Mouse (Mus musculus) lung, embryonic 14.5 days (tissue): ENCODE measurements around the gene Adamts2. TPM values are rescaled to one million over a fixed set of nuclear protein-coding genes. Genes with fewer than 3 reads are reported as not detected.

ENCODE experiments used
- ATAC-seq: fragments of 200-750 bp; cut with Nextera tagmentation; 2 replicates; pipeline ENCODE4 v1.8.0; 2017; ENCODE audit warnings: mild to moderate bottlenecking, moderate TSS enrichment, moderate library complexity; ENCODE audit not compliant: insufficient read depth
- DNase-seq: peaks from one replicate; pipeline ENCODE4 v3.0.0-alpha.2; 2015
- H3K27ac ChIP-seq: fragments of 300-500 bp; sonication (generic); 2 replicates; pipeline ENCODE4 v1.5.1; 2014; ENCODE audit warnings: low read depth, mild to moderate bottlenecking, moderate library complexity
- H3K27me3 ChIP-seq: fragments of 300-500 bp; sonication (generic); 2 replicates; pipeline ENCODE4 v1.6.1; 2014; ENCODE audit warnings: low read length, control low read depth; ENCODE audit not compliant: insufficient read depth
- H3K36me3 ChIP-seq: fragments of 300-500 bp; sonication (generic); 2 replicates; pipeline ENCODE4 v1.6.1; 2014; ENCODE audit warnings: control low read depth; ENCODE audit not compliant: insufficient read depth
- H3K4me1 ChIP-seq: fragments of 300-500 bp; sonication (generic); 2 replicates; pipeline ENCODE4 v1.6.1; 2014; ENCODE audit warnings: antibody characterized with exemption, control low read depth; ENCODE audit not compliant: insufficient read depth
- H3K4me2 ChIP-seq: fragments of 300-500 bp; sonication (generic); 2 replicates; pipeline ENCODE4 v1.6.1; 2014; ENCODE audit warnings: mild to moderate bottlenecking
- H3K4me3 ChIP-seq: fragments of 300-500 bp; sonication (generic); 2 replicates; pipeline ENCODE4 v1.5.1; 2014; ENCODE audit warnings: low read depth, low read length
- H3K9ac ChIP-seq: fragments of 300-500 bp; sonication (generic); 2 replicates; pipeline ENCODE4 v1.6.1; 2014
- H3K9me3 ChIP-seq: fragments of 300-500 bp; sonication (generic); 2 replicates; pipeline ENCODE4 v1.6.1; 2016; ENCODE audit warnings: low read depth, low read length, control low read depth
- CTCF ChIP-seq: IDR thresholded peaks from 2 replicates; pipeline ENCODE4 v1.5.1; 2016; ENCODE audit warnings: antibody characterized with exemption, low read depth
- WGBS: fragments of 180-500 bp; shearing (Covaris S2); extraction: QIAGEN DNeasy Blood & Tissue Kit; methylation state at CpG from one replicate; pipeline ENCODE4 v1.1.7; 2014; 5-methylcytosine and 5-hydroxymethylcytosine counted together
- polyA plus RNA-seq: library from polyadenylated mRNA; unstranded; fragments of >200 nt; fragmentation: Nextera tagmentation; extraction: Ambion mirVana; gene quantifications from 2 replicates; pipeline ENCODE4 v1.2.1, GENCODE M21; 2014

Adamts2 gene
- polyA plus RNA-seq, 1 experiment from 2014 or later, result 10.9 TPM

DNA sequence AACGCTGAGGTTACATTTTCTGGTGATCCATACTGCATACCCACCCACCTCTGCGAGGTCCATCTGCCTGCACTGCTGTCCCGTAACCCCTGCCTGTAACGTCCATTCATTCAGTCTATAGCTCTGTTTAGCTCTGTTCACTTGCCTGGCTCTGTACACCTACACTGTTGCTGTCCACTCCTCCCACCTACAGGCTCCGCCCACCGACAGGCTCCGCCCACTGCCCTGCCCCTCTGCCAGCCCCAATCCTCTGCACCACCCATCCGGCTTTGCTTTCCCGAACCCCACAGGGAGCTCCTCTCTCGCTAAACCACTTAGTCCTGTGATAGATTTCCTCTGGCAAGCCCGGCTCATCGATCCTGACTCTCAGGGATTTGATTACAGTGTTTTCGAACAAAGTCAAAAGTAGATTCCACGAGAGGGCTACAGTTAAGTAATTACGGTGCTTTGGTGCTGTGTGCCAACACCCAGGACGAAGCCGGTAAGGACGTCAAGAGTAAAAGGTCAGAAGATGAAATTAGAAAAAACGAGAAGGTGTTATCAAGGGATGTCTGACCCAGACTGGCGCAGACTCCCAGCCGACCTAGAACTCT, 111.8 kb downstream of the Adamts2 start:
- ATAC-seq (peak; percentile 55; the same call in 1 of the 2 replicates), DNase-seq (peak; percentile 25)
- Histone ChIP-seq H3K4me1 (peaks cover 11% of the 10 kb centered on the region; the same call in 1 of the 2 replicates), H3K27me3 (no peaks in the 10 kb centered on the region), H3K4me2 (0 out of 2 replicates have a peak overlapping the region, but pooled peaks have one; percentile 13), H3K9ac (no peak overlapping the region), H3K36me3 (no peaks in the 10 kb centered on the region), H3K4me3 (no peak overlapping the region), H3K27ac (no peak overlapping the region), H3K9me3 (no peaks in the 10 kb centered on the region)
- WGBS, result 27% methylated on average over 21 of the region's 21 CpGs
- TF ChIP-seq CTCF, result no peak

- Histone ChIP-seq H3K27me3 (no peaks in the 10 kb centered on the region), H3K9me3 (no peaks in the 10 kb centered on the region), H3K4me1 (peaks cover 11% of the 10 kb centered on the region; the same call in 1 of the 2 replicates), H3K27ac (no peak overlapping the region), H3K36me3 (no peaks in the 10 kb centered on the region), H3K4me3 (no peak overlapping the region), H3K9ac (no peak overlapping the region), H3K4me2 (no peak overlapping the region)
- DNase-seq (no peak), ATAC-seq (no peak)
- 47% methylated on average over 6 of the region's 6 CpGs for WGBS
- no peak for TF ChIP-seq CTCF
Measured at GRCm38 (mm10) chr11:50715091-50715490, 113.2 kb downstream of the Adamts2 start.

- DNase-seq, result peak; percentile 60
- H3K9me3 ChIP-seq, result no peaks in the 10 kb centered on the region
- H3K4me2 ChIP-seq, result no peak overlapping the region
- TF ChIP-seq CTCF, result no peak
- no peak overlapping the region for H3K9ac ChIP-seq
- peak overlapping the region; percentile 69 for H3K27ac ChIP-seq
- WGBS, result 37% methylated on average over 12 of the region's 12 CpGs
- H3K4me1 ChIP-seq, result peaks cover 16% of the 10 kb centered on the region; the same call in 1 of the 2 replicates
- ATAC-seq, result peak; percentile 26; the same call in 1 of the 2 replicates
- no peaks in the 10 kb centered on the region for H3K36me3 ChIP-seq
- no peaks in the 10 kb centered on the region for H3K27me3 ChIP-seq
- H3K4me3 ChIP-seq, result no peak overlapping the region
Measured at GRCm38 (mm10) chr11:50717381-50717897, 115.6 kb downstream of the Adamts2 start.

- H3K4me2 ChIP-seq, result no peak overlapping the region
- DNase-seq, result no peak
Measured at GRCm38 (mm10) chr11:50718862-50719261, 117.0 kb downstream of the Adamts2 start.

GRCm38 (mm10) chr11:50720421-50720820, 118.5 kb downstream of the Adamts2 start:
- ATAC-seq (no peak), DNase-seq (no peak)
- no peak overlapping the region for H3K4me2 ChIP-seq
- H3K4me1 ChIP-seq, result peaks cover 16% of the 10 kb centered on the region; the same call in 1 of the 2 replicates
- WGBS, result 66% methylated on average over 6 of the region's 6 CpGs
- H3K36me3 ChIP-seq, result no peaks in the 10 kb centered on the region
- no peak overlapping the region for H3K9ac ChIP-seq
- H3K9me3 ChIP-seq, result no peaks in the 10 kb centered on the region
- no peak overlapping the region for H3K27ac ChIP-seq
- H3K4me3 ChIP-seq, result no peak overlapping the region
- no peaks in the 10 kb centered on the region for H3K27me3 ChIP-seq
- no peak for TF ChIP-seq CTCF

More at GRCm38 (mm10) chr11:50718862-50719261, 117.0 kb downstream of the Adamts2 start:
- H3K27ac ChIP-seq, result no peak overlapping the region
- no peak for ATAC-seq
- no peaks in the 10 kb centered on the region for H3K36me3 ChIP-seq
- 30% methylated on average over 6 of the region's 6 CpGs for WGBS
- H3K9me3 ChIP-seq, result no peaks in the 10 kb centered on the region
- H3K9ac ChIP-seq, result no peak overlapping the region
- TF ChIP-seq CTCF, result no peak
- H3K4me3 ChIP-seq, result no peak overlapping the region
- H3K4me1 ChIP-seq, result peaks cover 16% of the 10 kb centered on the region; the same call in 1 of the 2 replicates
- no peaks in the 10 kb centered on the region for H3K27me3 ChIP-seq

GRCm38 (mm10) chr11:50720856-50721550, 119.1 kb downstream of the Adamts2 start:
- WGBS, result 39% methylated on average over 12 of the region's 12 CpGs
- TF ChIP-seq CTCF, result peak; percentile 43
- peaks cover 16% of the 10 kb centered on the region; the same call in 1 of the 2 replicates for H3K4me1 ChIP-seq
- H3K27me3 ChIP-seq, result no peaks in the 10 kb centered on the region
- H3K27ac ChIP-seq, result no peak overlapping the region
- no peak overlapping the region for H3K4me2 ChIP-seq
- ATAC-seq (peak; percentile 18; the same call in 1 of the 2 replicates), DNase-seq (peak; percentile 71)
- H3K9me3 ChIP-seq, result no peaks in the 10 kb centered on the region
- H3K4me3 ChIP-seq, result no peak overlapping the region
- no peaks in the 10 kb centered on the region for H3K36me3 ChIP-seq
- H3K9ac ChIP-seq, result no peak overlapping the region

DNA sequence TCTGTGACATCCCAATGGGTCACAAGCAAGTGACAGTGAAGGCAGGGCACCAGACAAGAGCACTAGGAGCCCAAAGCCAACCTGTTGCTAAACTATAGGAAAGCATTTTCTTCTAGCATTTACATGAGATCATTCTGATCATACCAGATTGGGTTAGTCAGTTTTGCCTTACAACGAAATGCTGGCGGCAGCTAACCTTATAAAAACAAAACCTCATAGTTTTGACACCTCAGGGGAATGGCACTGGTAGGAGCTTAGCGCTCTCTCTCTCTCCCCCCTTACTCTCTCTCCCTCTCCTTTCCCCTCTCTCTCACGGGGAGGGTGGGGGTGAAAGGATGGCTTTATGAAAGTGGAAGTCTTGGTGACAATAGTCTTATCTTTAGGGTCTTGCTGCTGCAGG, 123.7 kb downstream of the Adamts2 start:
- Histone ChIP-seq H3K27ac (no peak overlapping the region), H3K36me3 (no peaks in the 10 kb centered on the region), H3K4me1 (peaks cover 6% of the 10 kb centered on the region; the same call in 1 of the 2 replicates), H3K4me3 (no peak overlapping the region), H3K27me3 (no peaks in the 10 kb centered on the region), H3K4me2 (no peak overlapping the region), H3K9ac (no peak overlapping the region), H3K9me3 (no peaks in the 10 kb centered on the region)
- ATAC-seq (no peak), DNase-seq (no peak)
- 53% methylated on average over 4 of the region's 4 CpGs for WGBS
- TF ChIP-seq CTCF, result no peak
